Mouse (Mus musculus) left cerebral cortex, adult 9 months (tissue): ENCODE results near the gene Kat7.

Source experiments
- DNase-seq, 2 experiments: peaks; one replicate each; pipeline ENCODE4 v3.0.0; 2022; ENCODE audit warnings: low spot score in 2 of 2

Gene Kat7

GRCm38 (mm10) chr11:95279061-95279659 is 30.9 kb downstream of the Kat7 start:
- DNase-seq: no peak

DNA sequence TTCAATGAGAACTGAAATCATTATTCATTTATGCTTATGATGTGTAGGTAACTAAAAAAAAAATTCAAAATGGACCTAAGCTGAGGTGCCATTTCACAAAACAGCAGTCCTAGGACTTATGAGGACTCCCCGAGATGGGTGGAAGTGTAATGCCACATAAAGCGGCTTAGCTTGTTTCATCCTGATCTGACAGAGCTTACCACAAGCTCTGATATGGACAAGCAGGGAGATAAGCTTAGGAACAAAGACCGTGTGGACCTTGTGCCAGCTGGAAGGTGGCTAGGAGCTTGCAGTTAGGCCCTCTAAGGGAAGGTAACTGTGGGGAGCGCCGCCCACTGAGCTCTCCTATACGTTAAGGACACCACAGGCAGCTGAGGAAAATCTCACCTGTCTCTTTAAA is 34.0 kb downstream of the Kat7 start:
- no peak for DNase-seq

GRCm38 (mm10) chr11:95274613-95275012 is 35.4 kb downstream of the Kat7 start:
- no peak for DNase-seq

- no peak for DNase-seq
Observed at GRCm38 (mm10) chr11:95273661-95274060, 36.4 kb downstream of the Kat7 start.

- DNase-seq: no peak
Observed at GRCm38 (mm10) chr11:95266540-95267245, 43.4 kb downstream of the Kat7 start.

DNA sequence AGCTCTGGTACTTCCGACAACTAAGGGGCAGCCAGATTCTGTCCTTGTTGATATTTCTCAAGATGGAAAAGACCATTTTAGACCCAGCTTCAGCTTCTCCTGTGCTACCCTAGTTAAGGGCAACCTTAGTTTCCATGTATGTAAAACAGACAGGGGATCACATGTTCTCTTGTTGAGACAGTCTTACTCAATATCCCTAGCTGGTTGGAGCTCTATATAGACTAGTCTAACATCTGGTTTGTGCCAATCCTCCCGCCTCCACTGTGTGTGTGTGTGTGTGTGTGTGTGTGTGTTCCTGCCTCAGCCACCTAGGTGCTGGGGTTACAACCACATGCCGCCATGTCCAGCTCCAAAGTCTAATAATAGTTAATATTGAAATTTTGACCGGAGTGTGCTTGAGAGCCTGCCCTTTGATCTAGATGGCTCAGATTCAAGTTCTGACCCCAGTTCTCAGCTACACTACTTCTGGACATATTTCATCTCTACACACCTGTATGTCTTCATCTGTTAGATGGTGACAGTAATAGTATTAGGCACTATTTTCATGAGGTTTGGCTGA is 45.5 kb downstream of the Kat7 start:
- DNase-seq: no peak

DNA sequence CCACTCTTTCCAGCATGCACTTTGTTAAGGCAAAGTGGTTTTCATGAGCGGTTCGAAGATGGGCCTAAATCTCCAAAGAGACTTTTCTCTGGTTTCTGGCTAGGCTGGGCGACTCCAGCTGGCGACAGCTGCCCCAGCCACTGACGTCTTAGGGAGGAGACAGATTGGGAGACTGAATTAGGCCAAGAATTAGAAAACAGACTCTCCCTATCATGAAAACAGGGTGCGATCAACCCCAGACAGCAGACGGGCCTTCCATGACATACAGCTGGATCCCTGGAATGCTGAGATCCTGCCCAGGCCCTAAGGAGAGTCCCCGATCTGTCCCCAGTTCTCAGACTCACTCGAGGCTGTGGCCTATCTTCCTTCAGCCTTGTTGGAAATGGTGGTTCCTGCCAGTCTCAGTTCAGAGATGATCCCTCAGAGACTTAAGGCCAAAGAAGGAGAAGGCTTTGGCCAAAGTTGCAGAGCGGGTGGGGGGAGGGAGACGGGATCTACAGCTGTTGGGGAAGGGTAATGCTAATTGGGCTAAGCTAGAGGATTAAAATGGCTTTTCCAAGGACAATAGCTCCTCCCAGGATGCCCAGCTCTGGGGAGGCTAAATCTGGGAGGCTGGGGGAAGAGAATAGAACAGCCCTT is 46.1 kb downstream of the Kat7 start:
- no peak for DNase-seq

DNA sequence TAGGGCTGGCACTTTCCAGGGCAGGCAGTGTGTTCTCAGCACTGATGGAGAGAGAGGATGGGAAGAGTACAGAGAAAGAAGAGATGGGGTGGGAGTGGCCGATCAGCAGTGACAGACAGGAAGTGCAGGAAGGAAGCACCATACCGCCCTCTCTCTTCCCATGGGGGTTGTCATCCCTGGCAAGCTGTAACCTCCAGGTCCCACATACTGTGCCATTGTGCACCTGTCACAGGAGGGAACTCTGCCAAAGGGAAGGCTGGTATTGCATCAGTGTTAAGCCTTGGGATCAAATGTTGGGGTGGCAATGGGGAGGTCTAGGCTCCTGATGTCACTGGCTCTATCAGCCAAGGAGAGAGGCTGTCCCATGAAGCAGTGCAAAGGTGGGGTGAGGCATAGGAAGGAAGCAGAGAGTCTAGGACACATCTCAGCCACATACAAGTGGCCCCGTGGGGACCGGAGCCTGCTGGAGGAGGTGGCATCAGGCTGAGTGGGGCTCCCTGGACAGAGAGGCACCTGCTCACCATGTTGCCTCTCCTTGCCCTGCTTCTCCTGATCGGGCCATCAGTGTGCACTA is 48.8 kb downstream of the Kat7 start, which contains the start of gene Tac4:
Gene Tac4, plus strand, starts transcription at position 352 of the 574 bp plus-strand sequence.
- DNase-seq: no peak

DNA sequence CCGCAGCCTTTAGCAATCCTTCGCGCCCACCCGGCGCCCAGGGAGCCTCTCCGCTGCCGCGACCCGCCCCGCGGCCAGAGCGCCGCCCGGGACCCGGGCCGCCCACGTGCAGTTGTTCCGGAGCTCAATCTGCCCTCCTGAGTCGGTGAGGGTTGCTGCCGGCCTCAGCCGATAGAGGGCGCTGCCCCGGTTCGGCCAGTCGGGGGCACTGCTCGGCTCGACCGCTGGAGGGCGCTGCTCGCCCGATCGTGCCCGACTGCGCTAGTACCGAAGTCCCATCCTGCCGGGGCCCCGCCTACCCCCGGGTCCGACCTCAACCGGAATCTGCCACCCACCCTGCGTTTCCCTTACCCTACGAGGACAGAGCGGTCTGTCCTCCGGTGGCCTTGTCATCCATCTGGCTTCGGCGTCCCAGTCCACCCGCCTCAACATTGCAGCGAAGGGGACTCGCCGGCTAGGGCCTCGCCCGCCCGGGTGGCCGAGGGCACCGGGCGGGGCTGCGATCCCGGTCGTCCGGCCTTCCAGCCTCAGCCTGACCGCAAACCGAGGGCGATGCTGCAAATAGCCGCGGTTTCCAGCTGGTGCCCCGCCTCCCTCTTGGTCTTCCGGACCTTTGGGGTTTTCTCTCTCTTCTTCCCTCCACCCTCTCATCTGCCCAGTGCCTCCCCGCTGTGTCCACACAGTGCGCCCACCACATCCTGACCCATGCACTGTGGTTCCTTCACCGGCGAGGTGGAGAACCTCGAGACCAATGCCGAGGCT is 50.8 kb downstream of the Kat7 start:
- DNase-seq: peak; percentile 63 to 91

GRCm38 (mm10) chr11:95258490-95258889 is 51.6 kb downstream of the Kat7 start:
- DNase-seq: peak in 1 of 2 experiments; percentile 60

GRCm38 (mm10) chr11:95257930-95258329 is 52.1 kb downstream of the Kat7 start:
- DNase-seq: no peak

GRCm38 (mm10) chr11:95255747-95256146 is 54.3 kb downstream of the Kat7 start:
- no peak for DNase-seq

DNA sequence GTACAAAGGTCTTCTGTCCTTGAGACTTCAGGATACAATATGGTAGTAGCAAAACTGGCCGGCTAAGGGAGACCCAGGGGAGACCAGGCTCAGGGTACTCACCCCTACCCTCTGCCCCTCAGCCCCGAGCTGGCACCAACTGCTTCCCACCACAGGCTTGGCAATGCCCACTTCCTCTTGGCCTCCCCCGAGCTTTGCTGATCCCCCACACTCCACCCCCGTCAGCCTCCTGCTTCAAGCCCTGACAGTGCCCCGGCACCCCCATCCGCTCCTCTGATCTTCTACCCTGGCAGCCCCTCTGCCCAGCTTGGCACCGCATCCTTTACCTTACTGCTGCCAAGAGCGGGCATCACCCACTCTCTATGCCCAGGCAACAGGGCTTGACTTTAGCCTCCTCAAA is 55.9 kb downstream of the Kat7 start:
- no peak for DNase-seq

DNA sequence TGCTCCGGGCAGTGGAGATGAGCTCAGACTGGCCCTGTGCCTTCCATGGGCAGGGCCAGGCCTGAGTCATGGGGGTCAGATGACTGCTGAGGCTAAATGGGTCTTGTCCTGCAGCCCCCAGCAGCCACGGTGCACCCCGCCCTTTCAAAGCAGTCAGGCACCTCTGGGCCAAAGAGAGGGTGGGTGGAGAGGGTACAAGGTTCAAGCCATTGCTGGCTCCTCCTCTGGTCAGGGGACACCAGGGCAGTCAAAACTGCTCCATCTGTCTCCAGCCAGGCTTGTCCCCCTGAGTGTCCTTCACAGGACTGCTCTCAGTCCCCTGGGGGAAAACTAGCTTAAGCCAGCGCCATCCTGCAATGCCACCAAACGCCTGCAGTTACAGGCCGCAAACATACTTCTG is 57.9 kb downstream of the Kat7 start:
- no peak for DNase-seq

DNA sequence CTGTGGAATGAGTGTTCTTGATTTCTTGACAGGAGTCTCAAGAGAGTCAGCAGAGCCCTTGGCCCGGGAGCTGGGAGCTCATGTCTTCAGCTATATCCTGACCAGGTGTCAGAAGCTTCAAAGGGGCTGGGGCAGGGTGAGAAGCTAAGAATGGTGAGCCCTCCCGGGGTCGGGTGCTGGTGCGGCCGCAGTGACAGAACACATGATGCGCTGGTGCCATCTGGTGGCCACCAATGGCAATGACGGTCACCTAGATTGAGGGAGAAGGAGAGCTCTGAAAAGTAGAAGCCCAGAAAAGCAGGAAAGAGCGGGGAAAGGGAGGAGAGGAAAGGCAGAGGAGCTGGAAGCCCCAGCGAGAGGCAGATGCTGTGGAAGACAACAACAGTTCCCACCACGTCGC is 58.8 kb downstream of the Kat7 start:
- DNase-seq: peak in 1 of 2 experiments; percentile 70

DNA sequence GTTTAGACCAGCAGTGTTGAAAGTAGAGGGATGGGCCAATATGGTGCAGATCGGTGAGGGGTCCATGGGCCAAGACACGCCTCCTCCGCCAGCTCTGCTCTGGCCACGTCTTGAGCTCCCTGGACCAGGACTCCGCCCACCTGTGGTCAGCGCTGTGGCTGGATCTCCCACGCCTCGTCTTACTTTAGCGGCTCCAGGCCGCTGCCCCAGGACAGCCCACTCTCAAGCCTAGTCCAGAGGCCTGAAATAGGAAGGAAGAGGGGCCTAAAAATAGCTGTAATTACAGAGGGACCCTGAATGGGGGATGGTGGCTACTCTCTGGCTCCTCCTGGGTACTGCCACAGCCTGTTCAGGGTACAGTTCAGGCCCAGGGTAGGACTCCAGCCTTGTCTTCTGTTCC is 59.9 kb downstream of the Kat7 start:
- no peak for DNase-seq

GRCm38 (mm10) chr11:95247065-95247464 is 63.0 kb downstream of the Kat7 start:
- DNase-seq: no peak

DNA sequence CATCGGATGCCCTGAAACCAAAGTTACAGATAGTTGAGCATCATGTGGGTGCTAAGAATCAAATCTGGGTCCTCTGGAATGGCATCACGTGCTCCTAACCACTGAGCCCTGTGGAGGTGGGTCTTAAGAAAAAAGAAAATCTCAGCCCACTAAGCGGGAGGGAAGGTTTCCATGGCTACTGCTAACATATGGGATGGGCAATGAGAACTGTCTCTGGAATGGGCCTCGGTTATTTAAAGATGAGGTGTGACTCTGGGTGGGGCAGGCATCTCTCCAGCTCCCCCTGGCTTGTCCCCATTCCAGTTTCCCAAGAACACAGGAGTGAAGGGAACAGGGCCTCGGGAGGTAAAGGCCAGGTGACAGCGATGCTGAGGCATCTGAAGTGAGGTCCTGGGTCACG is 64.6 kb downstream of the Kat7 start:
- no peak for DNase-seq

DNA sequence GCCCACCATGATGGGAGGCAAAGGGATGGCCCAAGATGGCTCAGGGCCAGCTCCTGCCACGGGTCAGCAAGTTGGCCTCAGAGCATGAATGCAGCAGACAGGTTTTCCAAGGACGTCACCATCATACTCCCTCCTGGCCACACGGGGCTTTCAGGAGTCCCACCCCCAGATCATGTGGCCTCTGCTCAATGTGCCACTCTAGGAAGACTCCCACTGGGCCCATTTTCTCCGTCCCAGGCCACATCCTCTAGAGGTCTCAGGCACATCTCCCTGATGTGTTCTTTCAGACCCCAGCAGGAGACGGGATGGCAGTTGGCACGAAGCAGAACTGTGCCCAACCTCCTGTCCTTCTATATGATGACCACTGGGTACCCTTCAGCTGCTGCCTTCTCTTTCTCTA is 67.4 kb downstream of the Kat7 start:
- no peak for DNase-seq

DNA sequence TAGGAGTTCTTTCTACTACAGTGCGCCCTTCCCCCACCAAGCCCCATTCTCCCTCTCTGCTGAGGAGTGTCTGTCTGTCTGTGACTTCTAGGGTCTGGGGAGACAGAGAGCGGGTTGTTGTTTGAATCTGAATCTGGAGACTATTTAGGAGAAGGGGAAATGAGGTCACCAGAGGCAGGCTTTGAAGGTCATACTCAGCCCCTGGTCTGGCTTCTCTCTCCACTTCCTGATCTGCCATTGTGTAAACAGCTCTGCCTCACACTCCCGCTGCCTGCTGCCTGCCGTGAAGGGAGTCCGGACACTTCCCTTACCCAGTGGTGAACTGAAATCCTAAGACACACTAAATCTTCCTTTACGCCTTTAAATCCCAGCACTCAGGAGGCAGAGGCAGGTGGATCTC is 71.6 kb downstream of the Kat7 start:
- no peak for DNase-seq

- no peak for DNase-seq
Observed at GRCm38 (mm10) chr11:95232329-95232696, 77.7 kb downstream of the Kat7 start.
